Mouse (Mus musculus): ENCODE measurements around the gene Tbc1d5. TPM values are rescaled to one million over a fixed set of nuclear protein-coding genes. Genes with fewer than 3 reads are reported as not detected.

The Tbc1d5 gene
- total and polyA plus RNA-seq, 3 experiments: 6.6 to 13.9 (median 7.7) TPM

DNA sequence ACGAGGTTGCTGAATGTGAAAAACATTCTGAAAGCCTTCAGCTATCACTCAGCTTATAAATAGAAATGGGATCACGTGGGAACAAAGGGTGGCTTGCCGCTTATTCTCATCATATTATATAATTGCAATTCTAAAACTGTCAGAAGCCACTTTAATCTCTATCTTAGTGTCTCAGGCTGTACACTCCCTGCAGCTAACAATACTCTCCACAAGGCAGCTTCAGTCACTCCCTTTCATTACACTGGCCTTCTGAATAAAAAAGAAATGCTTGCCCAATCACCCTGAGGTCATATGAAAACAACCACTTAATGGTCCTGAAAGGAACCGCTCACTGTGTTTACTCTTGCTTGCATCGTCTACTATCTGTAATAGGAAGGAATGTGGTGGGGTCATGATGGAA, 418.1 kb downstream of the Tbc1d5 start:
- Histone ChIP-seq H3K4me3 (replicated peaks in 1 of 3; ENCODE audit: low read depth in 2 of 3, low read length in 2 of 3, poor library complexity in 1 of 3) (no peak overlapping the region), H3K4me1 (ENCODE audit: control insufficient read depth in 1 of 2, insufficient read depth in 2 of 2) (peaks cover 0 to 10% of the 10 kb centered on the region in 2 experiments; a peak in 2 of 4 replicates), H3K9ac (ENCODE audit: insufficient read depth, low read depth) (no peak overlapping the region), H3K4me2 (ENCODE audit: insufficient read depth, low read depth, poor library complexity, severe bottlenecking) (no peak overlapping the region), H3K27ac (ENCODE audit: insufficient read depth, low read depth) (no peak overlapping the region), H3K9me3 (replicated peaks; ENCODE audit: low read length) (no peaks in the 10 kb centered on the region), H3K79me2 (replicated peaks; ENCODE audit: control insufficient read depth, extremely low read depth, insufficient read depth, poor library complexity, severe bottlenecking) (no peaks in the 10 kb centered on the region), H3K36me3 (replicated peaks in 1 of 2; ENCODE audit: control insufficient read depth in 1 of 2, insufficient read depth in 1 of 2, low read length in 1 of 2) (peaks cover 3 to 20% of the 10 kb centered on the region in 2 experiments), H3K27me3 (replicated peaks) (no peaks in the 10 kb centered on the region)
- dilution Hi-C loops (cut with MboI; ENCODE audit: extremely low pct_ligation_motif_present, extremely low pct_unique_long_range_greater_than_20kb, low sequenced_read_pairs): no loop called here
- in situ Hi-C loops (cut with MboI; ENCODE audit: low pct_ligation_motif_present, low pct_unique_long_range_greater_than_20kb, low sequenced_read_pairs): no loop called here
- DNase-seq (ENCODE audit: extremely low read depth): no peak
- no peak for TF ChIP-seq RAD21 (IDR thresholded peaks at IDR 0.05; ENCODE audit: low read depth, low read length)
- TF ChIP-seq SMC3 (IDR thresholded peaks at IDR 0.05; ENCODE audit: low read depth, low read length): no peak
- no peak for TF ChIP-seq USF2 (conservative IDR thresholded peaks at IDR 0.05; ENCODE audit: low read depth, low read length)
- no peak for TF ChIP-seq CTCF (conservative IDR thresholded peaks at IDR 0.05 in 1 of 2, IDR thresholded peaks at IDR 0.05 in 1 of 2; ENCODE audit: low read depth in 2 of 2, low read length in 2 of 2)
- no peak for TF ChIP-seq NRF1 (IDR thresholded peaks at IDR 0.05; ENCODE audit: low read depth, low read length)
- TF ChIP-seq IRF4 (IDR thresholded peaks at IDR 0.05; ENCODE audit: low read depth, low read length): no peak
- no peak for TF ChIP-seq NELFE (IDR thresholded peaks at IDR 0.05; ENCODE audit: low read depth, low read length)
- no peak for TF ChIP-seq POLR2A (IDR thresholded peaks at IDR 0.05; ENCODE audit: low read depth, low read length)
- TF ChIP-seq CHD2 (IDR thresholded peaks at IDR 0.05; ENCODE audit: low read length): no peak
- no peak for TF ChIP-seq ZNF384 (IDR thresholded peaks at IDR 0.05; ENCODE audit: low read depth, low read length)
- no peak for TF ChIP-seq MYC (IDR thresholded peaks at IDR 0.05; ENCODE audit: low read depth, low read length)
- TF ChIP-seq JUND (conservative IDR thresholded peaks at IDR 0.05; ENCODE audit: low read depth, low read length): no peak
- no peak for TF ChIP-seq ZMIZ1 (IDR thresholded peaks at IDR 0.05; ENCODE audit: low read depth, low read length)
- no peak for TF ChIP-seq ETS1 (conservative IDR thresholded peaks at IDR 0.05; ENCODE audit: low read depth, low read length)
- no peak for TF ChIP-seq ZKSCAN1 (IDR thresholded peaks at IDR 0.05; ENCODE audit: borderline replicate concordance, low read depth, low read length)
- TF ChIP-seq MAZ (IDR thresholded peaks at IDR 0.05; ENCODE audit: low read depth, low read length): no peak
- no peak for TF ChIP-seq POLR2AphosphoS2 (IDR thresholded peaks at IDR 0.05; ENCODE audit: low read depth, low read length)
- TF ChIP-seq CHD1 (IDR thresholded peaks at IDR 0.05; ENCODE audit: low read depth, low read length): no peak
- TF ChIP-seq RCOR1 (conservative IDR thresholded peaks at IDR 0.05; ENCODE audit: low read depth, low read length): no peak

DNA sequence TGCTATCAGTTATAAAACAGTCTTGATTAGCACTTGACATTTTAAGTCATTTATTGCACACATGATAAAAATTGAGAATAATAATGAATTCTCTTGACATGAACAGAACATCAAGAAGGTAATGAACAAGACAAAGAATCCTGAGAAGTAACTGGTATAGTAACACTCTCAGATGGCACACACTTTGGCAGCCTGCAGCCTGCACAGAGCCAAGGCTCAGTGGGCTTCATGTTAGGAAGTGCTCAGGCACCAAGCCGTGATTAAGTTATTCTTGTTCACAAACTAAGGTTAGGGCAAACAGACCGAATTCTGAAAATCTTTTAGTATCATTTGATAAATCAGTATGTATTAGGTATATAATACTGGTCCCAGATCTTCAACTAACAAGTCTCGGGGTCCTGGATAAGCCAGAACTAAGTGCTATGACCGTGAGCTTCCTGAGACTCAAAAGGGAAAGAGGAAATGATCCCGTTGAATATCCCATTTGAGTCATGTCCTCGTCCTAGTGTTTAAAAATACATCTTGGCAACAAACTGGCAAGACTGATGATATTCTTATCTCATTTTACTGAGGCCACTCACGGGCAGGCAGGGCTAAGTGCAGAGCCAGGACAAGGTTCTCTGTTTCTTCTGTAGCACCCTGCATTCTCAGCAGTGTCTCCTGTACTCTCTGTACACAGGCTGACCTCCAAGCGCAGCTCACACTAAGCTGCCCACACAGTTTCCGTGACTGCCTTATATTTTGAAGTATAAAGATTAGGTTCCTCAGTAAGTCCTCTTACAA, 425.6 kb downstream of the Tbc1d5 start:
- H3K9me3 ChIP-seq (replicated peaks; ENCODE audit: low read length): no peaks in the 10 kb centered on the region
- no peak overlapping the region for H3K4me2 ChIP-seq (ENCODE audit: insufficient read depth, low read depth, poor library complexity, severe bottlenecking)
- no peak overlapping the region for H3K9ac ChIP-seq (ENCODE audit: insufficient read depth, low read depth)
- in situ Hi-C loops (cut with MboI; ENCODE audit: low pct_ligation_motif_present, low pct_unique_long_range_greater_than_20kb, low sequenced_read_pairs): no loop called here
- no peak overlapping the region for H3K27ac ChIP-seq (ENCODE audit: insufficient read depth, low read depth)
- DNase-seq (ENCODE audit: extremely low read depth): no peak
- no peak overlapping the region for H3K4me3 ChIP-seq (replicated peaks in 1 of 3; ENCODE audit: low read depth in 2 of 3, low read length in 2 of 3, poor library complexity in 1 of 3)
- peaks cover 5 to 20% of the 10 kb centered on the region in 2 experiments for H3K36me3 ChIP-seq (replicated peaks in 1 of 2; ENCODE audit: control insufficient read depth in 1 of 2, insufficient read depth in 1 of 2, low read length in 1 of 2)
- H3K4me1 ChIP-seq (ENCODE audit: control insufficient read depth in 1 of 2, insufficient read depth in 2 of 2): no peaks in the 10 kb centered on the region
- no peaks in the 10 kb centered on the region for H3K79me2 ChIP-seq (replicated peaks; ENCODE audit: control insufficient read depth, extremely low read depth, insufficient read depth, poor library complexity, severe bottlenecking)
- no peak for TF ChIP-seq BHLHE40 (IDR thresholded peaks at IDR 0.05; ENCODE audit: low read depth, low read length)
- TF ChIP-seq ZC3H11A (IDR thresholded peaks at IDR 0.05; ENCODE audit: low read depth, low read length): no peak
- no peak for TF ChIP-seq ELF1 (IDR thresholded peaks at IDR 0.05; ENCODE audit: low read depth, low read length)
- TF ChIP-seq NELFE (IDR thresholded peaks at IDR 0.05; ENCODE audit: low read depth, low read length): no peak
- no peak for TF ChIP-seq PAX5 (IDR thresholded peaks at IDR 0.05; ENCODE audit: low read length)
- no peak for TF ChIP-seq USF2 (conservative IDR thresholded peaks at IDR 0.05; ENCODE audit: low read depth, low read length)
- no peak for TF ChIP-seq CHD1 (IDR thresholded peaks at IDR 0.05; ENCODE audit: low read depth, low read length)
- no peak for TF ChIP-seq E2F4 (IDR thresholded peaks at IDR 0.05; ENCODE audit: insufficient replicate concordance, low read depth, low read length)
- TF ChIP-seq KAT2A (IDR thresholded peaks at IDR 0.05; ENCODE audit: insufficient replicate concordance, low read length): no peak
- no peak for TF ChIP-seq GABPA (IDR thresholded peaks at IDR 0.05; ENCODE audit: insufficient replicate concordance, low read depth, low read length)
- TF ChIP-seq ETS1 (conservative IDR thresholded peaks at IDR 0.05; ENCODE audit: low read depth, low read length): no peak
- TF ChIP-seq ZNF384 (IDR thresholded peaks at IDR 0.05; ENCODE audit: low read depth, low read length): no peak
- TF ChIP-seq POLR2AphosphoS2 (IDR thresholded peaks at IDR 0.05; ENCODE audit: low read depth, low read length): no peak
- TF ChIP-seq RCOR1 (conservative IDR thresholded peaks at IDR 0.05; ENCODE audit: low read depth, low read length): no peak
- dilution Hi-C loops (cut with MboI; ENCODE audit: extremely low pct_ligation_motif_present, extremely low pct_unique_long_range_greater_than_20kb, low sequenced_read_pairs): no loop called here
- H3K27me3 ChIP-seq (replicated peaks): no peaks in the 10 kb centered on the region
